Mouse (Mus musculus) CD4-positive, CD25-positive, alpha-beta regulatory T cell, adult 2 months (primary cell): ENCODE measurements around the gene Acat1.
A peak's percentile ranks its signal among the peaks of the same experiment; 100 is the strongest.

Experiments used
- DNase-seq: peaks from one replicate; pipeline ENCODE4 v3.0.0-alpha.2; 2012; ENCODE audit warnings: low read depth, low spot score

The Acat1 gene

GRCm38 (mm10) chr9:53609968-53610781 lies at the start of gene Acat1:
Gene Acat1 (minus strand): TSS chr9:53610382.
- DNase-seq: peak; percentile 94

- peak; percentile 21 for DNase-seq
Observed at GRCm38 (mm10) chr9:53634796-53635195, 24.6 kb upstream of the Acat1 start.

GRCm38 (mm10) chr9:53615246-53615645 lies 5.1 kb upstream of the Acat1 start:
- no peak for DNase-seq

GRCm38 (mm10) chr9:53614286-53614685 lies 4.1 kb upstream of the Acat1 start:
- DNase-seq: no peak

GRCm38 (mm10) chr9:53609306-53609967 lies 745 bp downstream of the Acat1 start:
- DNase-seq: no peak

- no peak for DNase-seq
Observed at GRCm38 (mm10) chr9:53607816-53608215, 2.4 kb downstream of the Acat1 start.

GRCm38 (mm10) chr9:53607192-53607591 lies 3.0 kb downstream of the Acat1 start:
- no peak for DNase-seq

- DNase-seq: no peak
Observed at GRCm38 (mm10) chr9:53604954-53605353, 5.2 kb downstream of the Acat1 start.

GRCm38 (mm10) chr9:53603849-53604248 lies 6.3 kb downstream of the Acat1 start:
- no peak for DNase-seq

- DNase-seq: peak; percentile 72
Observed at GRCm38 (mm10) chr9:53603384-53603783, 6.8 kb downstream of the Acat1 start.

GRCm38 (mm10) chr9:53601541-53601940 lies 8.6 kb downstream of the Acat1 start:
- DNase-seq: no peak

GRCm38 (mm10) chr9:53598631-53599030 lies 11.6 kb downstream of the Acat1 start:
- no peak for DNase-seq

- DNase-seq: no peak
Observed at GRCm38 (mm10) chr9:53596971-53597600, 13.1 kb downstream of the Acat1 start.

- DNase-seq: peak; percentile 88
Observed at GRCm38 (mm10) chr9:53594764-53595163, 15.4 kb downstream of the Acat1 start.

- DNase-seq: no peak
Observed at GRCm38 (mm10) chr9:53581870-53582269, 28.3 kb downstream of the Acat1 start.

GRCm38 (mm10) chr9:53575721-53576120 lies 34.5 kb downstream of the Acat1 start:
- no peak for DNase-seq

GRCm38 (mm10) chr9:53572516-53573307 lies 37.5 kb downstream of the Acat1 start:
- DNase-seq: no peak

- no peak for DNase-seq
Observed at GRCm38 (mm10) chr9:53570662-53571061, 39.5 kb downstream of the Acat1 start.

GRCm38 (mm10) chr9:53537336-53537965 lies 72.7 kb downstream of the Acat1 start:
- peak; percentile 25 for DNase-seq

GRCm38 (mm10) chr9:53536558-53537320 lies 73.4 kb downstream of the Acat1 start, which contains the start of the genes Atm and Npat:
Gene Atm (minus strand): TSS chr9:53536740.
Gene Npat (plus strand): TSS chr9:53537047.
- peak; percentile 100 for DNase-seq
